Mouse (Mus musculus): Measurements from ENCODE around the gene Crot. TPM values are rescaled to one million over a fixed set of nuclear protein-coding genes. Genes with fewer than 3 reads are reported as not detected.

The Crot gene
- polyA plus RNA-seq, 1 experiment: 44.8 TPM

Other genes starting within 250 kb of the Crot start
- 3.9 and 4.8 TPM in 2 replicates for gene Abcb1b, start 199.2 kb downstream of the Crot start, polyA plus RNA-seq (2012; rRNA removed)
- 0.18 and 0.31 TPM in 2 replicates for gene Abcb4, start 103.6 kb downstream of the Crot start, polyA plus RNA-seq (2012; rRNA removed)
- 24.8 and 28.8 TPM in 2 replicates for gene Tmem243, start 103.3 kb upstream of the Crot start, polyA plus RNA-seq (2012; rRNA removed)
- gene Dmtf1, start 164.5 kb upstream of the Crot start, polyA plus RNA-seq (2012; rRNA removed): 37.6 and 49.0 TPM in 2 replicates